Comparison of ENCODE assay signal across 16 mouse cellular contexts in the genomic region with DNA sequence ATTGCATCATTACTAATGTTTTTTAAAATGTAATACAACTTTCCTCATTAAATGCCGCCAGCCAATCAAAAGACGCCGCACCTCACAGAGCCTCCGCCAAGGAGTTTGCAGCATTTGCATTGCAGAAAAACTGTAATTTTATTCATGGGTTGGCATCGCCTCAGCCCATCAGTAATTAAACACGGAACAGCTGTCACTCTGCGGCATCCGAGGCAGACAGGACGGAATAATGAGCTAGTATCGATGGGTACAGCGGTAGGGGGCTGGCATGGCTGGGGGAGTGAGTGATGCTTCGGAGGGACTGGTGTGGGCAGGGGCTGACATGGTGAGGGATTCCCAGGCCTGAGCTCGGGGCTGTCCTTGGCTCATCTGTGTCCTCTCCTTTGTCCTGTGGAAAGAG. TPM values are rescaled to one million over a fixed set of nuclear protein-coding genes. Genes with fewer than 3 reads are reported as not detected.
DNase-seq lines count a peak whose midpoint lies in the region; ATAC-seq lines count a peak whose summit lies in the region.
"Had no signal": no experiment of that assay in that cellular context is flagged by ENCODE, and none has a peak within 500 bp of the region (broad histone marks: within the 10 kb centered on the region; RNA-seq: fewer than 3 reads in every experiment).

No protein-coding gene starts in this region.

- H3K27ac ChIP-seq in midbrain, embryonic 11.5 days (ENCODE audit: low read depth, low read length), result no peak overlapping the region; the same call in 1 of the 2 replicates
- H3K27ac ChIP-seq in midbrain, embryonic 10.5 days (replicated peaks), result no peak overlapping the region
- H3K27ac ChIP-seq in hindbrain, embryonic 10.5 days, result 0 out of 2 replicates have a peak overlapping the region, but pooled peaks have one; percentile 40
- H3K27ac ChIP-seq in neural tube, embryonic 14.5 days (ENCODE audit: low read depth, low read length), result peak overlapping the region; percentile 7; the same call in 1 of the 2 replicates
- H3K27ac ChIP-seq in embryonic facial prominence, embryonic 10.5 days (replicated peaks), result no peak overlapping the region
- H3K27ac ChIP-seq: gastrocnemius, adult 2 months; intestine, embryonic 15.5 days; liver, embryonic 13.5 days had no signal

- H3K9ac ChIP-seq in midbrain, embryonic 11.5 days (ENCODE audit: low read length), result no peak overlapping the region
- no peak overlapping the region for H3K9ac ChIP-seq in neural tube, embryonic 14.5 days (replicated peaks; ENCODE audit: low read depth, low read length)
- H3K9ac ChIP-seq: heart, embryonic 12.5 days; intestine, embryonic 15.5 days; liver, embryonic 13.5 days had no signal

- H3K36me3 ChIP-seq in midbrain, embryonic 11.5 days (ENCODE audit: control insufficient read depth, insufficient read depth, low read length), result no peaks in the 10 kb centered on the region
- no peaks in the 10 kb centered on the region for H3K36me3 ChIP-seq in midbrain, embryonic 10.5 days
- H3K36me3 ChIP-seq in hindbrain, embryonic 10.5 days, result no peaks in the 10 kb centered on the region
- H3K36me3 ChIP-seq in neural tube, embryonic 14.5 days (ENCODE audit: control insufficient read depth, insufficient read depth, low read length), result no peaks in the 10 kb centered on the region
- H3K36me3 ChIP-seq in embryonic facial prominence, embryonic 10.5 days (replicated peaks), result no peaks in the 10 kb centered on the region
- H3K36me3 ChIP-seq: heart, embryonic 12.5 days; intestine, embryonic 15.5 days; liver, embryonic 13.5 days had no signal

- H3K27me3 ChIP-seq in midbrain, embryonic 11.5 days (ENCODE audit: control insufficient read depth, insufficient read depth, low read length), result no peaks in the 10 kb centered on the region
- H3K27me3 ChIP-seq in midbrain, embryonic 10.5 days (ENCODE audit: low read depth, poor library complexity, severe bottlenecking), result no peaks in the 10 kb centered on the region
- H3K27me3 ChIP-seq in hindbrain, embryonic 10.5 days (ENCODE audit: insufficient read depth, poor library complexity, severe bottlenecking), result no peaks in the 10 kb centered on the region
- no peaks in the 10 kb centered on the region for H3K27me3 ChIP-seq in neural tube, embryonic 14.5 days (ENCODE audit: control insufficient read depth, insufficient read depth, low read length)
- H3K27me3 ChIP-seq in embryonic facial prominence, embryonic 10.5 days (replicated peaks; ENCODE audit: low read depth, poor library complexity, severe bottlenecking), result no peaks in the 10 kb centered on the region
- H3K27me3 ChIP-seq: intestine, embryonic 15.5 days; liver, embryonic 13.5 days had no signal

- no peak overlapping the region for H3K4me2 ChIP-seq in midbrain, embryonic 11.5 days
- no peak overlapping the region; the same call in 1 of the 2 replicates for H3K4me2 ChIP-seq in neural tube, embryonic 14.5 days (ENCODE audit: low read depth, low read length)
- H3K4me2 ChIP-seq: heart, embryonic 12.5 days; intestine, embryonic 15.5 days; liver, embryonic 13.5 days had no signal

- no peak for DNase-seq in midbrain, embryonic 11.5 days (ENCODE audit: low spot score, missing footprints)
- DNase-seq in midbrain, embryonic 10.5 days (ENCODE audit: low spot score), result no peak
- DNase-seq in hindbrain, embryonic 10.5 days (ENCODE audit: low spot score), result no peak
- peak; percentile 57 for DNase-seq in layer of hippocampus, adult 9-11 months
- DNase-seq in lung, postnatal 4 days, result no peak
- no peak for DNase-seq in embryonic facial prominence, embryonic 10.5 days (ENCODE audit: low spot score)
- no peak for DNase-seq in adrenal gland, postnatal 4 days (ENCODE audit: low spot score in 2 of 2)
- DNase-seq: B cell, adult 2 months; cerebellum, adult 11 months; gastrocnemius, adult 2 months; liver, embryonic 13.5 days; thymus, postnatal 14 days had no signal

- 77% methylated on average over 13 of the region's 13 CpGs for WGBS in midbrain, embryonic 11.5 days
- 84% methylated on average over 13 of the region's 13 CpGs for WGBS in midbrain, embryonic 10.5 days
- 73% methylated on average over 13 of the region's 13 CpGs for WGBS in hindbrain, embryonic 10.5 days
- 33% methylated on average over 13 of the region's 13 CpGs for WGBS in neural tube, embryonic 14.5 days
- WGBS in embryonic facial prominence, embryonic 10.5 days, result 85% methylated on average over 13 of the region's 13 CpGs

- H3K4me3 ChIP-seq in midbrain, embryonic 11.5 days (ENCODE audit: low read depth, low read length), result no peak overlapping the region
- no peak overlapping the region for H3K4me3 ChIP-seq in midbrain, embryonic 10.5 days
- H3K4me3 ChIP-seq in hindbrain, embryonic 10.5 days, result no peak overlapping the region
- no peak overlapping the region for H3K4me3 ChIP-seq in neural tube, embryonic 14.5 days (ENCODE audit: low read depth, low read length)
- no peak overlapping the region for H3K4me3 ChIP-seq in embryonic facial prominence, embryonic 10.5 days
- H3K4me3 ChIP-seq: gastrocnemius, adult 2 months; heart, embryonic 12.5 days; intestine, embryonic 15.5 days; liver, embryonic 13.5 days had no signal

- peak; percentile 55; the same call in 1 of the 2 replicates for ATAC-seq in midbrain, embryonic 11.5 days (ENCODE audit: low FRiP score)
- peak; percentile 89 for ATAC-seq in neural tube, embryonic 14.5 days (ENCODE audit: low read depth)
- ATAC-seq: intestine, embryonic 15.5 days had no signal

- H3K4me1 ChIP-seq in midbrain, embryonic 11.5 days (ENCODE audit: control insufficient read depth, insufficient read depth, low read length), result no peaks in the 10 kb centered on the region
- no peaks in the 10 kb centered on the region for H3K4me1 ChIP-seq in midbrain, embryonic 10.5 days
- peaks cover 11% of the 10 kb centered on the region; the same call in 1 of the 2 replicates for H3K4me1 ChIP-seq in hindbrain, embryonic 10.5 days (replicated peaks)
- H3K4me1 ChIP-seq in neural tube, embryonic 14.5 days (ENCODE audit: control insufficient read depth, insufficient read depth, low read length), result peaks cover 4% of the 10 kb centered on the region; the same call in 1 of the 2 replicates
- H3K4me1 ChIP-seq in embryonic facial prominence, embryonic 10.5 days, result peaks cover 19% of the 10 kb centered on the region
- H3K4me1 ChIP-seq: heart, embryonic 12.5 days; intestine, embryonic 15.5 days; liver, embryonic 13.5 days had no signal

- H3K9me3 ChIP-seq in midbrain, embryonic 11.5 days (ENCODE audit: control insufficient read depth, low read length), result no peaks in the 10 kb centered on the region
- no peaks in the 10 kb centered on the region for H3K9me3 ChIP-seq in midbrain, embryonic 10.5 days (replicated peaks)
- no peaks in the 10 kb centered on the region for H3K9me3 ChIP-seq in hindbrain, embryonic 10.5 days
- H3K9me3 ChIP-seq in neural tube, embryonic 14.5 days (ENCODE audit: control insufficient read depth, low read length), result no peaks in the 10 kb centered on the region
- H3K9me3 ChIP-seq in embryonic facial prominence, embryonic 10.5 days, result no peaks in the 10 kb centered on the region
- H3K9me3 ChIP-seq: heart, embryonic 12.5 days; intestine, embryonic 15.5 days; liver, embryonic 13.5 days had no signal

RNA-seq across cellular contexts. Expression of a gene that starts 42.5 kb away (rescaled TPM):
- polyA plus RNA-seq in midbrain, embryonic 11.5 days (2014; fragmentation: Nextera tagmentation; extraction: Ambion mirVana), result 64.9 and 67.3 TPM in 2 replicates
- polyA plus RNA-seq in midbrain, embryonic 10.5 days (2016; fragmentation: Nextera tagmentation; extraction: Ambion mirVana), result 73.7 and 73.9 TPM in 2 replicates
- 76.1 and 76.9 TPM in 2 replicates for polyA plus RNA-seq in hindbrain, embryonic 10.5 days (2016; fragmentation: Nextera tagmentation; extraction: Ambion mirVana)
- polyA plus RNA-seq in neural tube, embryonic 14.5 days (2014; fragmentation: Nextera tagmentation; extraction: Ambion mirVana), result 67.9 and 69.8 TPM in 2 replicates
- polyA plus RNA-seq in embryonic facial prominence, embryonic 10.5 days (2016; fragmentation: Nextera tagmentation; extraction: Ambion mirVana), result 77.1 and 79.7 TPM in 2 replicates
- 10 to 100 TPM; 59.7 to 67.6 TPM for total RNA-seq in adrenal gland, postnatal 4 days (2021)

RNA-seq across cellular contexts. Expression of a gene that starts 57.2 kb away (rescaled TPM):
- 9.6 and 10.1 TPM in 2 replicates for polyA plus RNA-seq in midbrain, embryonic 11.5 days (2014; fragmentation: Nextera tagmentation; extraction: Ambion mirVana)
- polyA plus RNA-seq in midbrain, embryonic 10.5 days (2016; fragmentation: Nextera tagmentation; extraction: Ambion mirVana), result 5.3 and 9.5 TPM in 2 replicates
- polyA plus RNA-seq in hindbrain, embryonic 10.5 days (2016; fragmentation: Nextera tagmentation; extraction: Ambion mirVana), result 12.2 and 17.5 TPM in 2 replicates
- 9.7 and 16.9 TPM in 2 replicates for polyA plus RNA-seq in neural tube, embryonic 14.5 days (2014; fragmentation: Nextera tagmentation; extraction: Ambion mirVana)
- polyA plus RNA-seq in embryonic facial prominence, embryonic 10.5 days (2016; fragmentation: Nextera tagmentation; extraction: Ambion mirVana), result 5.8 and 7.6 TPM in 2 replicates
- 10 to 100 TPM in 1 of 2 experiments, 1 to 10 TPM in 1; 8.5 to 14.8 TPM for total RNA-seq in adrenal gland, postnatal 4 days (2021)
- total RNA-seq: megakaryocyte progenitor cell, adult 5-6 weeks had no signal

Comparison
In these comparisons a context has a peak if more than half of its experiments do, and no peak if none do; other contexts are left out.
1. H3K27ac ChIP-seq: peak in hindbrain, embryonic 10.5 days (single experiment) and neural tube, embryonic 14.5 days (single experiment); none in midbrain, embryonic 11.5 days (single experiment), midbrain, embryonic 10.5 days (single experiment) and embryonic facial prominence, embryonic 10.5 days (single experiment).